Mouse (Mus musculus) heart, embryonic 10.5 days (tissue): Measurements from ENCODE around the gene Lingo3. TPM values are rescaled to one million over a fixed set of nuclear protein-coding genes. Genes with fewer than 3 reads are reported as not detected.

Experiments
- DNase-seq: peaks from one replicate; pipeline ENCODE4 v3.0.0-alpha.2; 2017; ENCODE audit warnings: low spot score
- H3K27ac ChIP-seq: fragments of 300-500 bp; sonication (generic); 2 replicates; pipeline ENCODE4 v1.5.1; 2016; ENCODE audit warnings: mild to moderate bottlenecking
- H3K27me3 ChIP-seq: fragments of 300-500 bp; sonication (generic); 2 replicates; pipeline ENCODE4 v1.6.1; 2016; ENCODE audit warnings: mild to moderate bottlenecking; ENCODE audit not compliant: poor library complexity, insufficient read depth, severe bottlenecking
- H3K36me3 ChIP-seq: fragments of 300-500 bp; sonication (generic); 2 replicates; pipeline ENCODE4 v1.6.1; 2016; ENCODE audit warnings: mild to moderate bottlenecking, moderate library complexity
- H3K4me1 ChIP-seq: fragments of 300-500 bp; sonication (generic); 2 replicates; pipeline ENCODE4 v1.6.1; 2016; ENCODE audit warnings: mild to moderate bottlenecking
- H3K4me3 ChIP-seq: fragments of 300-500 bp; sonication (generic); 2 replicates; pipeline ENCODE4 v1.5.1; 2016; ENCODE audit warnings: mild to moderate bottlenecking, moderate library complexity
- H3K9me3 ChIP-seq: fragments of 300-500 bp; sonication (generic); 2 replicates; pipeline ENCODE4 v1.6.1; 2016; ENCODE audit warnings: mild to moderate bottlenecking, moderate library complexity
- WGBS: fragments of 180-500 bp; shearing (Covaris S2); methylation state at CpG from one replicate; pipeline ENCODE4 v1.1.7; 2016; 5-methylcytosine and 5-hydroxymethylcytosine counted together
- microRNA counts: library from miRNA; unstranded; fragments of <30 nt; microRNA quantifications from one replicate; lab custom pipeline; 2017
- microRNA-seq: library from miRNA; unstranded; fragments of <30 nt; microRNA quantifications from one replicate; pipeline ENCODE4, GENCODE M21; 2017
- polyA plus RNA-seq: library from polyadenylated mRNA; unstranded; fragments of >200 nt; fragmentation: Nextera tagmentation; extraction: Ambion mirVana; gene quantifications from 2 replicates; pipeline ENCODE4 v1.2.1, GENCODE M21; 2016

The Lingo3 gene
- polyA plus RNA-seq, 1 experiment from 2014 or later, result 0.14 TPM

- 85% methylated on average over 19 of the region's 19 CpGs for WGBS
- Histone ChIP-seq H3K27me3 (no peaks in the 10 kb centered on the region), H3K4me3 (no peak overlapping the region), H3K4me1 (peaks cover 28% of the 10 kb centered on the region), H3K9me3 (no peaks in the 10 kb centered on the region), H3K36me3 (peaks cover 98% of the 10 kb centered on the region), H3K27ac (peak overlapping the region; percentile 57)
- DNase-seq, result no peak
Measured at GRCm38 (mm10) chr10:80790761-80791404, 53.0 kb downstream of the Lingo3 start.

- no peak for DNase-seq
- H3K27ac ChIP-seq, result no peak overlapping the region
- peaks cover 22% of the 10 kb centered on the region for H3K4me1 ChIP-seq
- H3K27me3 ChIP-seq, result no peaks in the 10 kb centered on the region
- H3K36me3 ChIP-seq, result peaks cover 98% of the 10 kb centered on the region
- H3K9me3 ChIP-seq, result no peaks in the 10 kb centered on the region
- H3K4me3 ChIP-seq, result no peak overlapping the region
- whole genome bisulfite sequencing, result 74% methylated on average over 2 of the region's 2 CpGs
Measured at GRCm38 (mm10) chr10:80787517-80787916, 56.3 kb downstream of the Lingo3 start.

DNA sequence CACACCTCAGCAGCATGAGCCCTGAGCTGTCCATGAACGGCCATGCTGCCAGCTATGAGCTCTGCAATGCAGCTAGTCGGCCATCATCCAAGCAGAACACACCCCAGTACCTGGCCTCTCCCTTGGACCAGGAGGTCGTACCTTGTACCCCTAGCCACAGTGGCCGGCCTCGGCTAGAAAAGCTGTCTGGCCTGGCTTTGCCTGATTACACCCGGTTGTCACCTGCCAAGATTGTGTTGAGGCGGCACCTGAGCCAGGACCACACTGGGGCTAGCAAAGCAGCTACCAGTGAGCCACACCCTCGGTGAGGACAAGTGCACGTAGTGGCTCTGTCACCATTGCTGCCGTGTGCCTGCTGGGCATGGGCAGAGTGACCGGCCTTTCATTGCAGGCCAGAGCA lies 57.9 kb downstream of the Lingo3 start:
- Histone ChIP-seq H3K9me3 (no peaks in the 10 kb centered on the region), H3K4me3 (no peak overlapping the region; the same call in 1 of the 2 replicates), H3K27ac (no peak overlapping the region), H3K27me3 (no peaks in the 10 kb centered on the region), H3K4me1 (peaks cover 7% of the 10 kb centered on the region), H3K36me3 (peaks cover 98% of the 10 kb centered on the region)
- 91% methylated on average over 11 of the region's 11 CpGs for WGBS
- DNase-seq, result no peak

- Histone ChIP-seq H3K9me3 (no peaks in the 10 kb centered on the region), H3K4me1 (no peaks in the 10 kb centered on the region), H3K27ac (no peak overlapping the region), H3K36me3 (peaks cover 98% of the 10 kb centered on the region), H3K27me3 (no peaks in the 10 kb centered on the region), H3K4me3 (no peak overlapping the region)
- 90% methylated on average over 12 of the region's 12 CpGs for WGBS
- DNase-seq, result no peak
Measured at GRCm38 (mm10) chr10:80784871-80785270, 59.0 kb downstream of the Lingo3 start.

- no peak overlapping the region for H3K4me3 ChIP-seq
- H3K27ac ChIP-seq, result no peak overlapping the region
- DNase-seq, result no peak
- WGBS, result 95% methylated on average over 2 of the region's 2 CpGs
- H3K36me3 ChIP-seq, result peaks cover 100% of the 10 kb centered on the region
- no peaks in the 10 kb centered on the region for H3K4me1 ChIP-seq
- no peaks in the 10 kb centered on the region for H3K9me3 ChIP-seq
- H3K27me3 ChIP-seq, result no peaks in the 10 kb centered on the region
Measured at GRCm38 (mm10) chr10:80784302-80784701, 59.5 kb downstream of the Lingo3 start.

MicroRNA genes within 50 kb of the gene (microRNA counts, 519-probe panel; counts per million panel counts)
- microRNA mmu-miR-1982 (lab: Ali Mortazavi, UCI), result not detected

Small RNA genes within 50 kb of the gene (microRNA-seq; reads per million reads assigned to microRNA genes)
- gene Mir1982, result 3.0 reads per million, percentile 5 among the genes with 10 or more reads in this experiment

Other genes with a start within 250 kb of the Lingo3 start
- gene Scamp4, start 241.2 kb downstream of the Lingo3 start, polyA plus RNA-seq, result 97.4 and 97.9 TPM in 2 replicates
- 5.8 and 9.3 TPM in 2 replicates for gene Adat3, start 241.2 kb downstream of the Lingo3 start, polyA plus RNA-seq
- gene Gm49322, start 238.0 kb downstream of the Lingo3 start, polyA plus RNA-seq, result 3.1 and 3.5 TPM in 2 replicates
- 110 and 150 TPM in 2 replicates for gene Csnk1g2, start 221.2 kb downstream of the Lingo3 start, polyA plus RNA-seq
- gene Btbd2, start 187.0 kb downstream of the Lingo3 start, polyA plus RNA-seq, result 59.0 and 69.9 TPM in 2 replicates
- 90.8 and 92.0 TPM in 2 replicates for gene Mknk2, start 165.9 kb downstream of the Lingo3 start, polyA plus RNA-seq
- gene Mob3a, start 142.1 kb downstream of the Lingo3 start, polyA plus RNA-seq, result 54.8 and 56.8 TPM in 2 replicates
- gene Izumo4, start 141.9 kb downstream of the Lingo3 start, polyA plus RNA-seq, result 12.8 and 14.4 TPM in 2 replicates
- 53.1 and 60.4 TPM in 2 replicates for gene Ap3d1, start 101.8 kb downstream of the Lingo3 start, polyA plus RNA-seq
- gene Dot1l, start 88.8 kb downstream of the Lingo3 start, polyA plus RNA-seq, result 25.6 and 26.1 TPM in 2 replicates
- gene Sf3a2, start 45.8 kb downstream of the Lingo3 start, polyA plus RNA-seq, result 70.6 and 84.1 TPM in 2 replicates
- 116 and 151 TPM in 2 replicates for gene Plekhj1, start 45.4 kb downstream of the Lingo3 start, polyA plus RNA-seq
- gene Amh, start 38.8 kb downstream of the Lingo3 start, polyA plus RNA-seq, result not detected in 2 replicates
- gene Jsrp1, start 30.5 kb downstream of the Lingo3 start, polyA plus RNA-seq, result 7.9 and 8.8 TPM in 2 replicates
- gene Oaz1, start 17.4 kb downstream of the Lingo3 start, polyA plus RNA-seq, result 2,064 and 2,176 TPM in 2 replicates
- 200 and 266 TPM in 2 replicates for gene Lsm7, start 11.2 kb upstream of the Lingo3 start, polyA plus RNA-seq
- 32.1 and 34.6 TPM in 2 replicates for gene Sppl2b, start 11.2 kb upstream of the Lingo3 start, polyA plus RNA-seq
- not detected in 2 replicates for gene Tmprss9, start 27.8 kb upstream of the Lingo3 start, polyA plus RNA-seq
- 348 and 363 TPM in 2 replicates for gene Timm13, start 56.9 kb upstream of the Lingo3 start, polyA plus RNA-seq
- gene Lmnb2, start 74.2 kb upstream of the Lingo3 start, polyA plus RNA-seq, result 39.7 and 47.3 TPM in 2 replicates
- gene Gadd45b, start 86.0 kb upstream of the Lingo3 start, polyA plus RNA-seq, result 17.1 and 20.1 TPM in 2 replicates
- 1.5 and 2.1 TPM in 2 replicates for gene Gng7, start 170.9 kb upstream of the Lingo3 start, polyA plus RNA-seq
- 0.08 and 0.11 TPM in 2 replicates for gene Diras1, start 181.6 kb upstream of the Lingo3 start, polyA plus RNA-seq
- gene Slc39a3, start 193.4 kb upstream of the Lingo3 start, polyA plus RNA-seq, result 8.9 and 10.7 TPM in 2 replicates
- gene Sgta, start 216.1 kb upstream of the Lingo3 start, polyA plus RNA-seq, result 197 and 226 TPM in 2 replicates
- 58.0 and 73.9 TPM in 2 replicates for gene Thop1, start 226.0 kb upstream of the Lingo3 start, polyA plus RNA-seq